Mouse (Mus musculus) E14TG2a.4 (cell line): ENCODE data around the gene Prr29.

Source experiments
- CTCF ChIP-seq: conservative IDR thresholded peaks from 2 replicates; pipeline ENCODE4 v1.5.1; 2014; ENCODE audit warnings: low read length
- POU5F1 ChIP-seq: IDR thresholded peaks from 2 replicates; pipeline ENCODE4 v1.6.1; 2014; ENCODE audit warnings: low read length, borderline replicate concordance

DNA sequence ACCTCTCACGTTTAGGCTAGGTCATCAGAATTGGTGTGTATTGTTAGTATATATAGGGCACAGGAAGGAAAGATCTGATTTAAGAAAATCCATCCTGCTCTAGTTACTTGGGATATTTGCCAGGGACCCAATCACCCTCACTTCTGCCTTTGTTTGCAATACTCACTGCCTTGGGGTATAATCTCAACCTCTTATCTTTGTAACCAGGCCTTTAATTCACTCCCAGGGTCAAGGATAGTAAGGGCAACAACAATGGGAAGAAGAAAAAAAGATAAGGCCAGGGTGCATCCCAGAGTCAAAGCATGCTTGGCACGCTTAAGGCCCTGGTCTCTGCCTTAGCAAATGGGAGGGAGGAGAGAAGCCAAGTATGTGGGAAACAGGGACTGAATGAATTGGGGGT lies 52.6 kb downstream of the Prr29 start:
- no peak for TF ChIP-seq POU5F1
- no peak for TF ChIP-seq CTCF
